Mouse (Mus musculus) hindbrain, embryonic 14.5 days (tissue): ENCODE measurements at regions not wholly inside any gene's neighbourhood (a gene's known extent, or its start where the extent isn't known, plus 50 kb on each side); places are given as distances from the start of the nearest gene placed in this dataset.

ENCODE experiments used
- ATAC-seq: fragments of 200-750 bp; cut with Nextera tagmentation; 2 replicates; pipeline ENCODE4 v1.8.0; 2017; ENCODE audit warnings: moderate number of reproducible peaks, mild to moderate bottlenecking, moderate TSS enrichment, moderate library complexity; ENCODE audit not compliant: low FRiP score
- DNase-seq: peaks from one replicate; pipeline ENCODE4 v3.0.0-alpha.2; 2015; ENCODE audit warnings: low spot score
- H3K27ac ChIP-seq: fragments of 300-500 bp; sonication (generic); 2 replicates; pipeline ENCODE4 v1.5.1; 2014; ENCODE audit warnings: mild to moderate bottlenecking, moderate library complexity
- H3K27me3 ChIP-seq: fragments of 300-500 bp; sonication (generic); 2 replicates; pipeline ENCODE4 v1.6.1; 2014; ENCODE audit warnings: mild to moderate bottlenecking, low read length, mixed read lengths; ENCODE audit not compliant: control insufficient read depth, insufficient read depth
- H3K36me3 ChIP-seq: fragments of 300-500 bp; sonication (generic); replicated peaks from 2 replicates; pipeline ENCODE4 v1.6.1; 2014; ENCODE audit not compliant: control insufficient read depth, insufficient read depth
- H3K4me1 ChIP-seq: fragments of 300-500 bp; sonication (generic); replicated peaks from 2 replicates; pipeline ENCODE4 v1.6.1; 2014; ENCODE audit warnings: antibody characterized with exemption, low read length, mixed read lengths; ENCODE audit not compliant: control insufficient read depth, insufficient read depth
- H3K4me2 ChIP-seq: fragments of 300-500 bp; sonication (generic); replicated peaks from 2 replicates; pipeline ENCODE4 v1.6.1; 2014; ENCODE audit warnings: mild to moderate bottlenecking, moderate library complexity
- H3K4me3 ChIP-seq: fragments of 300-500 bp; sonication (generic); replicated peaks from 2 replicates; pipeline ENCODE4 v1.5.1; 2014; ENCODE audit warnings: mild to moderate bottlenecking, low read length
- H3K9ac ChIP-seq: fragments of 300-500 bp; sonication (generic); 2 replicates; pipeline ENCODE4 v1.6.1; 2014
- H3K9me3 ChIP-seq: fragments of 300-500 bp; sonication (generic); 2 replicates; pipeline ENCODE4 v1.6.1; 2016; ENCODE audit warnings: low read length; ENCODE audit not compliant: control insufficient read depth
- WGBS: fragments of 180-500 bp; shearing (Covaris S2); extraction: QIAGEN DNeasy Blood & Tissue Kit; methylation state at CpG from one replicate; pipeline ENCODE4 v1.1.7; 2014; 5-methylcytosine and 5-hydroxymethylcytosine counted together

DNA sequence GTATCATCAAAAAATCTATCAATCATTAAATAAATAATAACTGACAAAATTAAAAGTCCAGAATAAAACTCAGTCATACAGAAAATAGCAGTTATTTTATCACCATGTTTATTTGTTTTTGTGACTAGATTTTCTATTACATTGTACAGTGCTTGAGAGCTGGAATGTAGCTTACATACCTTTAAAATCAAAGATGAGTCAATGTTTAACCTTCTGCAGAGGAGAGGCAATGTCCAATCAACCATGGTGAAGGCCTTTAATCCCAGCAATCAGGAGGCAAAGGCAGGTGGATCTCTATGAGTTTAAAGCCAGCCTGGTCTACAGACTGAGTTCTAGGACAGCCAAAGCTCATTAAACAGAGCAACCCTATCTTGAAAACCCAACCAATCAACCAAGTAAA lies 131.1 kb downstream of the Gm9733 start:
- Histone ChIP-seq H3K27ac (no peak overlapping the region), H3K4me3 (no peak overlapping the region), H3K9ac (no peak overlapping the region), H3K27me3 (no peaks in the 10 kb centered on the region), H3K36me3 (no peaks in the 10 kb centered on the region), H3K4me1 (no peaks in the 10 kb centered on the region), H3K9me3 (no peaks in the 10 kb centered on the region), H3K4me2 (no peak overlapping the region)
- DNase-seq (no peak), ATAC-seq (no peak)

DNA sequence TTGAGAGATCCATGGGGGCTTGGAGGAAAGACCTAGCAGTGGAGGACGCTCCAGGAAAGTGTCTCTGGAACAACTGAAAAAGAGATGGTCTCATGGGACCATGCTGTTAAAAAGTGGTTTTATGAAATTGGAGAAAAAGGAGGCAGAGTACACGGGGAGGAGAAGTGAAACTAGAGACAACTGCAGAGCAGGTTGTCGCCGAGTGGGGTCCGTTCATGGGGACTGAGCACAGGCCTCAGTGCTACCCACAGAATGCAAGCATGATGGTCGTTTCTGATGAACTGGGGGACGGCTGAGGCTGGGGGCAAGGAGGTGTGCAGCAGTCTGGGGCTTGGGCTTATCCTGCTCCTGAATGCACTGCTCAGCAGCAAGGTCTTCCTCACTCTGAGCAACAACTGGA lies 129.3 kb downstream of the Gm9733 start:
- no peak for DNase-seq
- H3K9me3 ChIP-seq: no peaks in the 10 kb centered on the region
- H3K36me3 ChIP-seq: no peaks in the 10 kb centered on the region
- no peaks in the 10 kb centered on the region for H3K4me1 ChIP-seq
- H3K27me3 ChIP-seq: no peaks in the 10 kb centered on the region
- H3K4me3 ChIP-seq: no peak overlapping the region
- WGBS: 94% methylated on average over 7 of the region's 7 CpGs
- no peak overlapping the region for H3K27ac ChIP-seq
- H3K9ac ChIP-seq: no peak overlapping the region
- ATAC-seq: no peak
- no peak overlapping the region for H3K4me2 ChIP-seq

DNA sequence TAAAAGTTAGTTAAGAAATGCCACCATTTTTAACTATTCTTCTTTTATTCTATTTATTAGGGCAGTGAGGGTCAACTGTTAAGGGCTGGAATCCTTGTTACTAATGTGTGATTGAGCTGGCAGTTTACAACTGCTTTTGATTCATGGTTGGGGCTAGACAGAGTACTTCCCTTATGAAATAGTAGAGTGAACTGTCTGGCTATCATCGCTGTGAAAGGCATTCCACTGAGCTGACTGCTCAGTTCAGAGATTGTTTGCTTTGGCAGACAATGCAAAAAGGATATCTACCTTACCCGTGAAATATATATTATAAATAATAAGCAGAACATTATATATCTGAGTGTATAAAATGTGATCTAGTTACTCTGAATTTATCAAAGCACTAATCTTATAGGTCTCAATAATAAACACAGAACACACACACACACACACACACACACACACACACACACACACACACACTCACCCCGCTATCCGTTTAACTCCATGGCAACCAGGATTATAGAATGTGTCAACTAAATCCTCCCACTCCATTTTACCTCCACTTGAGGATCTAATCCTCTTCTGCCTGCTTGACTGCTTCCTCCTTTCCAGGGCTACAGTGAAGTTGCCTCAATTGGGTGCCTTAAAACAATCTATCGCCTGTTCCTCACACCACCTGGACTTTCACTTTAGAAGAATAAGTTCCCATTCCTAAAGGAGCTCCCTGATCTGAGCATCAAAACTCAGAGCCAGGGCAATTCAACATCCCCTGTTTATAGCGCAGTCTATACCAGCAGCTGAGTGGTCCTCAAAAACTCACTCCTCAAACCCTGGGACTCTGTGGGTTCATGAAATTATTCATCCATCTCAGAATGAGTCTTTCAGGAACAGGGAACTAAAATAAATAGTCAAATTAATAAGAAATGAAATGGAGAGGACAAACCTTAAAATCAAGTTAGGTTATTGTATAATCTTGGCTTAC lies 126.6 kb downstream of the Gm9733 start:
- Histone ChIP-seq H3K27ac (no peak overlapping the region), H3K4me1 (no peaks in the 10 kb centered on the region), H3K9ac (no peak overlapping the region), H3K9me3 (no peaks in the 10 kb centered on the region), H3K4me2 (no peak overlapping the region), H3K27me3 (no peaks in the 10 kb centered on the region), H3K36me3 (no peaks in the 10 kb centered on the region), H3K4me3 (no peak overlapping the region)
- ATAC-seq (no peak), DNase-seq (no peak)
- 62% methylated on average over 6 of the region's 6 CpGs for WGBS

DNA sequence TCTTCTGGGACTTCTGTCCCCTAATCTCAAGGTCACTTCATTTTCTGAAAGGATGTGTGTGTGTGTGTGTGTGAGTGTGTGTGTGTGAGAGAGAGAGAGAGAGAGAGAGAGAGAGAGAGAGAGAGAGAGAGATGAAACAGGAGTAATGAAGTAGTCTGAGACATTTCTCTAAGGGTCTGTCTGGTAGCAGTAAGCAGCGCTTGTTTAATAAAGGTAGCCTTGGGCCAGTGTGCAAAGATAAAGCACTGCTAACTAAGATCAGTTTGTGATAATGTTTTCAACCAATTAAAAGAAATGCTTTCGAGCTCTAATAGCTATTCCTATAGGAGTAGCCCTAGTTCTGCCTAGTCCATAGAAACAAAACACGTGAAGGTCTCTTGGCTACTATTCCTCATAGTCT lies 119.7 kb downstream of the Gm9733 start:
- WGBS: 83% methylated on average over 3 of the region's 3 CpGs
- Histone ChIP-seq H3K36me3 (no peaks in the 10 kb centered on the region), H3K4me2 (no peak overlapping the region), H3K27me3 (no peaks in the 10 kb centered on the region), H3K9me3 (no peaks in the 10 kb centered on the region), H3K27ac (no peak overlapping the region), H3K4me3 (no peak overlapping the region), H3K4me1 (no peaks in the 10 kb centered on the region), H3K9ac (no peak overlapping the region)
- ATAC-seq: no peak
- DNase-seq: no peak

DNA sequence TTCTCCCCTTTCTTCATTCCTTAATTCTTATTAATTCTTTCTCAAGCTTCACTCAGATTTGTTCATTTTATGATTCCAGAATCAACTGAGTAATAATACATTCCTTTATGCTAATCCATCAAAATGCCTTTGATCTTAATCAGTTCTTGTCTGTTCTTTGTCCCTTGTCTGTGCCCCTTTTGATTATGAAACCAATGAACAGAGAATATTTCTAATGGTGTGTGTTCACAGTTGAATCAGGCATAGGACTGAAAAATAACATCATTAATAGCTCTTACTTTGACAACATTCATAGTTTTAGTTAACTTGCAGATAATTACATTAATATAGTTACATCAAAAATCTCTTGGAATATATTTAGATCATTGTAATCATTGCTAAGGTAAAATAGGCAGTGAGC lies 114.5 kb downstream of the Gm9733 start:
- no peak for ATAC-seq
- DNase-seq: no peak
- H3K36me3 ChIP-seq: no peaks in the 10 kb centered on the region
- no peaks in the 10 kb centered on the region for H3K9me3 ChIP-seq
- no peaks in the 10 kb centered on the region for H3K4me1 ChIP-seq
- H3K27me3 ChIP-seq: no peaks in the 10 kb centered on the region
- no peak overlapping the region for H3K4me2 ChIP-seq
- H3K27ac ChIP-seq: no peak overlapping the region
- no peak overlapping the region for H3K9ac ChIP-seq
- no peak overlapping the region for H3K4me3 ChIP-seq

DNA sequence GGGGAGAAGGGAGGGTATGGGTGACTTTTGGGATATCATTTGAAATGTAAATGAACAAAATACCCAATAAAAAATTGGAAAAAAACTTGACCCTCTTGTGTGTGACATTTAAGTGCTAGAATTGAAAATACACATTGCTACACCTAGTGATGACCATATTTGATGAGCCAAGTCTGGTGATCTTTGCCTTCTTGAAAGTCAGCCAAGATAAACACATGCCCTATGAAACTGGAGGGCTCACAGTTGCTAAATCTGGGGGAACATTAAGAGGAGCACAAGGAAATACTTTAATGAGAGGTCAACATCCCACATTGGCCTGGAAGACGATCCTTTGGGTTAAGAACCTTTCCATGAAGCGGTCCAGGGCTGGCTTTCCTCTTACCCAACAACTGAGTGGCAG lies 112.8 kb downstream of the Gm9733 start:
- 84% methylated on average over 2 of the region's 2 CpGs for WGBS
- DNase-seq (no peak), ATAC-seq (no peak)
- Histone ChIP-seq H3K9me3 (no peaks in the 10 kb centered on the region), H3K4me3 (no peak overlapping the region), H3K9ac (no peak overlapping the region), H3K36me3 (no peaks in the 10 kb centered on the region), H3K27ac (no peak overlapping the region), H3K27me3 (no peaks in the 10 kb centered on the region), H3K4me2 (no peak overlapping the region), H3K4me1 (no peaks in the 10 kb centered on the region)

DNA sequence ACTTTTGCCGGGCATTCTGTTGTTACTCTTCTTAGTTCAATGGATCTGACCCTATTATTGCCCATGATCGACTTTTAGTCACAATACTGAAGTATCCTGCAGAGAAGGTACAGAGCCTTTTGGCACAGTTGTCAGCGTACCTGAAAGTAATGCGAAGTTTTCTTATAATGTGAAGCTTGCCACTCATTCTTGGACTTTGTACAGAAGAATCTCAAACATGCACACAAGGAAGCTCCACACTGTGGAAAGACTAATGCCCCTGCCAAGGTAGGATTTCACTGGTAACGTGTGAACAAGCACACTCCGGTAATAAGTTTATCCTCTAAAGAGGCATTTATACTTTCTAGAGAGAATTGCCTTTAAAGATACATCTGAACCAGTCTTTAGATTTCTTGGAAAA lies 108.8 kb downstream of the Gm9733 start:
- Histone ChIP-seq H3K9ac (no peak overlapping the region), H3K36me3 (no peaks in the 10 kb centered on the region), H3K9me3 (no peaks in the 10 kb centered on the region), H3K27ac (no peak overlapping the region), H3K27me3 (no peaks in the 10 kb centered on the region), H3K4me3 (no peak overlapping the region), H3K4me2 (no peak overlapping the region), H3K4me1 (no peaks in the 10 kb centered on the region)
- 89% methylated on average over 6 of the region's 6 CpGs for WGBS
- no peak for DNase-seq
- ATAC-seq: no peak

DNA sequence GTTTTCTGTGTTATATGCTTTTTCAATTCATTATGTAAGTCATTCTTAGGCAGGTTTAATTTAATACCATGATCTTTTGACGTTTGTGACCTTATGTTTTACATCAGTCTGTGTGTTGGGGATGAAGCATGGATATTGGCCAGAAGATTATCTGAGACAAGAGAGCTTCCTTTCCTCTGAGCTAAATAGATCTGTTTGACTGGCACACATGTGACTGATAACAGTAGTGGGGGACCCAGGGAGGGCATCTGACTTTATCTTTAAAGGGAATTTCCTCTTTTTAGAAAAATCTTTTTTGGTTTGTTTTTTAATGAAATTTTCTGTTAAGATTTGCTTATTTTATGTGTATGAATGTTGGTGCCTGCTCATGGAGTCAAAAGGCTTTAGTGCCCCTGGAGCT lies 107.7 kb downstream of the Gm9733 start:
- H3K4me2 ChIP-seq: no peak overlapping the region
- WGBS: 64% methylated on average over 1 of the region's 1 CpGs
- no peaks in the 10 kb centered on the region for H3K36me3 ChIP-seq
- H3K4me1 ChIP-seq: no peaks in the 10 kb centered on the region
- H3K9ac ChIP-seq: no peak overlapping the region
- ATAC-seq (no peak), DNase-seq (no peak)
- no peaks in the 10 kb centered on the region for H3K9me3 ChIP-seq
- no peak overlapping the region for H3K27ac ChIP-seq
- no peaks in the 10 kb centered on the region for H3K27me3 ChIP-seq
- no peak overlapping the region for H3K4me3 ChIP-seq

DNA sequence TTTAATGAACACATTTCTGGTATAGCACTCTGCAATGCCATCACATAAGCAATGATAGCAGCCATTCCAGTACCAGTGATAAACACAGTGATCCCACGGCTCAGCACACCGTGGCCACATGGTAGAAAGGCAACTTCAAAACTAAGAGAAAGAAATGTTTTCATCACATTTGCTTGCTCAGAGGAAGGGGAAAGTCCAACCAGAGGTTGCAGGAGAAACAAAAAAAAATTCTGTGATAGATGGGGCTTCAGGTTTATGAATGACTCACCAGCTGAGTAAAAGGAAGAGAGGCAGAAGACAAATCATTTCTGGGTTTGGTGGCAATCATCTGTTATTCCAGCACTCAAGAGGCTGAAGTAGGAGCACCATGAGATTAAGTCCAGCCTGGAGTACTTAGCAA lies 103.5 kb downstream of the Gm9733 start:
- no peak for DNase-seq
- H3K4me3 ChIP-seq: no peak overlapping the region
- 97% methylated on average over 2 of the region's 2 CpGs for WGBS

DNA sequence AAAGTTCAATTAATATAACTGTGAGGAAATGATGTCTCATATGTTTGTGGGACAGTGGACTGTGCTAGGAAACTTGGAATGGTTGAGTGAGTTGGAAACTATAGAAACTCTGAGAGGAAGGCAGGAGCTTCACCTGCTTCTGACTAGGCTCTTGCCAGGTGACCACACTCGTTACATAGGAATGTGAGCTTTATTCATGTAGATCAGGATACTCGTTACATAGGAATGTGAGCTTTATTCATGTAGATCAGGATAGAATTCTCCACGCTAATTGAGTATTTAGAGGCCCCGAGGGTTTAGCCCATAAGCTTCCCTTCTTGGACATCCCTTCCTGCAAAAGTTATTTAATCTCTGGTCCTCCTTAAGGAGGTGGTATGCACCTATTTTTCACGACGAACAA lies 101.9 kb downstream of the Gm9733 start:
- Histone ChIP-seq H3K4me3 (no peak overlapping the region), H3K4me2 (no peak overlapping the region), H3K27me3 (no peaks in the 10 kb centered on the region), H3K36me3 (no peaks in the 10 kb centered on the region), H3K9ac (no peak overlapping the region), H3K4me1 (no peaks in the 10 kb centered on the region), H3K9me3 (no peaks in the 10 kb centered on the region), H3K27ac (no peak overlapping the region)
- 70% methylated on average over 6 of the region's 6 CpGs for WGBS
- no peak for DNase-seq
- ATAC-seq: no peak

More for the DNA sequence above, 103.5 kb downstream of the Gm9733 start:
- H3K27ac ChIP-seq: no peak overlapping the region
- no peaks in the 10 kb centered on the region for H3K36me3 ChIP-seq
- H3K4me2 ChIP-seq: no peak overlapping the region
- no peak overlapping the region for H3K9ac ChIP-seq
- no peak for ATAC-seq
- H3K4me1 ChIP-seq: no peaks in the 10 kb centered on the region
- no peaks in the 10 kb centered on the region for H3K27me3 ChIP-seq
- no peaks in the 10 kb centered on the region for H3K9me3 ChIP-seq
